Mouse (Mus musculus) stomach, embryonic 14.5 days (tissue): ENCODE data around the gene Gaa. TPM values are rescaled to one million over a fixed set of nuclear protein-coding genes. Genes with fewer than 3 reads are reported as not detected.

Experiments used
- ATAC-seq: fragments of 200-750 bp; cut with Nextera tagmentation; 2 replicates; pipeline ENCODE4 v1.8.0; 2017; ENCODE audit warnings: low read depth, moderate TSS enrichment; ENCODE audit not compliant: insufficient number of reproducible peaks, insufficient read depth, low FRiP score
- H3K27ac ChIP-seq: fragments of 300-500 bp; sonication (generic); 2 replicates; pipeline ENCODE4 v1.5.1; 2014; ENCODE audit warnings: mild to moderate bottlenecking, low read length, moderate library complexity, mixed read lengths
- H3K27me3 ChIP-seq: fragments of 300-500 bp; sonication (generic); 2 replicates; pipeline ENCODE4 v1.6.1; 2014; ENCODE audit warnings: low read length, control low read depth, mixed read lengths; ENCODE audit not compliant: control insufficient read depth, insufficient read depth
- H3K36me3 ChIP-seq: fragments of 300-500 bp; sonication (generic); 2 replicates; pipeline ENCODE4 v1.6.1; 2014; ENCODE audit warnings: mild to moderate bottlenecking, control low read depth, low read length, moderate library complexity, mixed read lengths; ENCODE audit not compliant: control insufficient read depth, insufficient read depth
- H3K4me1 ChIP-seq: fragments of 300-500 bp; sonication (generic); 2 replicates; pipeline ENCODE4 v1.6.1; 2014; ENCODE audit warnings: low read length, control low read depth, mixed read lengths; ENCODE audit not compliant: control insufficient read depth, insufficient read depth
- H3K4me2 ChIP-seq: fragments of 300-500 bp; sonication (generic); replicated peaks from 2 replicates; pipeline ENCODE4 v1.6.1; 2014; ENCODE audit warnings: low read depth, low read length, control low read depth
- H3K4me3 ChIP-seq: fragments of 300-500 bp; sonication (generic); 2 replicates; pipeline ENCODE4 v1.5.1; 2014; ENCODE audit warnings: low read depth, low read length, control low read depth
- H3K9ac ChIP-seq: fragments of 300-500 bp; sonication (generic); replicated peaks from 2 replicates; pipeline ENCODE4 v1.6.1; 2014; ENCODE audit warnings: low read depth, mild to moderate bottlenecking, control low read depth, low read length, moderate library complexity, mixed read lengths
- H3K9me3 ChIP-seq: fragments of 300-500 bp; sonication (generic); 2 replicates; pipeline ENCODE4 v1.6.1; 2016; ENCODE audit warnings: low read depth, low read length, control low read depth; ENCODE audit not compliant: control insufficient read depth
- WGBS: fragments of 180-500 bp; shearing (Covaris S2); extraction: QIAGEN DNeasy Blood & Tissue Kit; methylation state at CpG from one replicate; pipeline ENCODE4 v1.1.7; 2014; 5-methylcytosine and 5-hydroxymethylcytosine counted together
- polyA plus RNA-seq: library from polyadenylated mRNA; unstranded; fragments of >200 nt; fragmentation: Nextera tagmentation; extraction: Ambion mirVana; gene quantifications from 2 replicates; pipeline ENCODE4 v1.2.1, GENCODE M21; 2014

Gaa gene
- polyA plus RNA-seq, 1 experiment from 2014 or later, result 50.3 TPM

DNA sequence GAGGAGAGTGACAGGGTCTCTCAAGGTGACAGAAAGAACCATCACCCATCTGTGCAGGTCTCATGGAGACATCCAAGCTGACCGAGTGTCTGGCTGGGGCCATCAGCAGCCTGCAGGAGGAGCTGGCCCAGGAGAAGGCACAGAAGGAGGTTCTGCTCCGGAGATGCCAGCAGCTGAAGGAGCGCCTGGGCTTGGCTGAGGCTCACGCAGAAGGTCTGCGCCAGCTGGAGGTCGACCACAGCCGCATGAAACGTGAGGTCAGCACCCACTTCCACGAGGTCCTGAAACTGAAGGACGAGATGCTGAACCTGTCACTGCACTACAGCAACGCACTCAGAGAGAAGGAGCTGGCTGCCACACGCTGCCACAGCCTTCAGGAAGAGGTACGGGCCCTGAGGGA, 54.8 kb downstream of the Gaa start:
- Histone ChIP-seq H3K9me3 (no peaks in the 10 kb centered on the region), H3K4me3 (no peak overlapping the region), H3K4me1 (no peaks in the 10 kb centered on the region), H3K9ac (no peak overlapping the region), H3K36me3 (no peaks in the 10 kb centered on the region), H3K4me2 (no peak overlapping the region), H3K27me3 (no peaks in the 10 kb centered on the region), H3K27ac (no peak overlapping the region)
- no peak for ATAC-seq
- 74% methylated on average over 13 of the region's 13 CpGs for WGBS

DNA sequence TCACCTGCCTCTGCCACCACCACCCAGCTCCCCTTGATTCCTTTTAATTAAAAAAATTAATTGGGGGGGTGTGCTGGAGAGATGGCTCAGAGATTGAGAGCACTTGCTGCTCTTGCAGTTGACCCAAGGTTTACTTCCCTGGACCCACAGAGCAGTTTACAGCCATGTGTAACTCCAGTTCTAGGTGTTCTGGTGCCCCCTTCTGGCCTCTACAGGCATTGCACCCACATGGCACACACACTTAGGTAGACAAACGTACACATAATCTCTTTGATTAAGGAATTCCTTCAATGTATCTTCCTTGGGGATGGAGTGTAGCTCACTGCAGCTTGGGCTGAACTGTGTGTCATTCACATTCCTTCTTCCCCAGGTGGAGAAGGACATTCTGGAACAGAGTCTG, 57.4 kb downstream of the Gaa start:
- no peak overlapping the region for H3K4me2 ChIP-seq
- H3K36me3 ChIP-seq, result no peaks in the 10 kb centered on the region
- H3K9ac ChIP-seq, result no peak overlapping the region
- H3K27ac ChIP-seq, result no peak overlapping the region
- WGBS, result 66% methylated on average over 1 of the region's 1 CpGs
- no peak overlapping the region for H3K4me3 ChIP-seq
- no peaks in the 10 kb centered on the region for H3K4me1 ChIP-seq
- H3K27me3 ChIP-seq, result no peaks in the 10 kb centered on the region
- no peak for ATAC-seq
- H3K9me3 ChIP-seq, result no peaks in the 10 kb centered on the region

DNA sequence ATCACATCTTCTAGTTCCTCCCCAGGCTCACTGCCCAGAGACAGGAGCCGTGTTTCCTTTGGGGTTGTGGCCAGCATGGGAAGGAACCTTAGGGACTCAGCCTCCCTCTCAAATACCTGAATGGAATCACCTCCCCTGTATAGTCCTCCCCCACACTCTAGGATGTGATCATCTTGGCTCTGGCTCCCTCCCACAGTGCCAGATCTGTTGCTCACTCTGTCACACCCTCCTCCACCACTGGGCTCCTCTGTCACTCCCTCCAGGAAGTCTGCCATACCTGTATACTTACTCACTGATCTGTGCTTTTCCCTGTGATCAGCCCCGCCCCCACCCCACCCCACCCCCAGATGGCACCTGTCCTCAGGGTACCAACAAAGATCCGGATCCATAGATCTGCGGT, 62.9 kb downstream of the Gaa start:
- Histone ChIP-seq H3K27me3 (no peaks in the 10 kb centered on the region), H3K36me3 (no peaks in the 10 kb centered on the region), H3K9ac (no peak overlapping the region), H3K4me3 (no peak overlapping the region), H3K4me1 (no peaks in the 10 kb centered on the region), H3K4me2 (no peak overlapping the region), H3K27ac (no peak overlapping the region), H3K9me3 (no peaks in the 10 kb centered on the region)
- 57% methylated on average over 4 of the region's 4 CpGs for WGBS
- no peak; the same call in 1 of the 2 replicates for ATAC-seq

- 44% methylated on average over 3 of the region's 3 CpGs for WGBS
- no peak overlapping the region for H3K27ac ChIP-seq
- no peak overlapping the region for H3K9ac ChIP-seq
- no peak overlapping the region for H3K4me3 ChIP-seq
- no peak for ATAC-seq
- no peaks in the 10 kb centered on the region for H3K4me1 ChIP-seq
- no peaks in the 10 kb centered on the region for H3K9me3 ChIP-seq
- H3K27me3 ChIP-seq, result no peaks in the 10 kb centered on the region
- H3K4me2 ChIP-seq, result no peak overlapping the region
- no peaks in the 10 kb centered on the region for H3K36me3 ChIP-seq
These were observed 64.3 kb downstream of the Gaa start for GRCm38 (mm10) chr11:119331970-119332369.

Other genes starting within 250 kb of the Gaa start
- gene Cbx2, start 244.9 kb upstream of the Gaa start, polyA plus RNA-seq, result 24.9 and 25.9 TPM in 2 replicates
- gene Cbx8, start 226.9 kb upstream of the Gaa start, polyA plus RNA-seq, result 6.2 and 8.5 TPM in 2 replicates
- 7.0 and 8.2 TPM in 2 replicates for gene Cbx4, start 181.7 kb upstream of the Gaa start, polyA plus RNA-seq
- 14.8 and 15.9 TPM in 2 replicates for gene Tbc1d16, start 39.4 kb upstream of the Gaa start, polyA plus RNA-seq
- gene Ccdc40, start 39.3 kb upstream of the Gaa start, polyA plus RNA-seq, result 4.1 and 4.3 TPM in 2 replicates
- 347 and 363 TPM in 2 replicates for gene Eif4a3, start 32.2 kb downstream of the Gaa start, polyA plus RNA-seq
- 0.34 and 0.38 TPM in 2 replicates for gene Card14, start 39.9 kb downstream of the Gaa start, polyA plus RNA-seq
- 5.8 and 8.8 TPM in 2 replicates for gene Sgsh, start 87.6 kb downstream of the Gaa start, polyA plus RNA-seq
- gene Slc26a11, start 87.7 kb downstream of the Gaa start, polyA plus RNA-seq, result 9.0 and 11.8 TPM in 2 replicates
- gene Rnf213, start 125.2 kb downstream of the Gaa start, polyA plus RNA-seq, result 11.1 and 13.5 TPM in 2 replicates
- gene Endov, start 223.5 kb downstream of the Gaa start, polyA plus RNA-seq, result 15.7 and 17.0 TPM in 2 replicates